Mouse (Mus musculus) MEL (cell line): ENCODE measurements around the gene Tlk2. TPM values are rescaled to one million over a fixed set of nuclear protein-coding genes. Genes with fewer than 3 reads are reported as not detected.

Source experiments
- DNase-seq: peaks from one replicate; pipeline ENCODE4 v3.0.0; 2011; ENCODE audit warnings: low read depth, low spot score
- H3K27ac ChIP-seq: 2 replicates; pipeline ENCODE4 v1.5.1; 2012; ENCODE audit warnings: low read depth, mild to moderate bottlenecking, control low read depth, low read length, moderate library complexity; ENCODE audit not compliant: control insufficient read depth
- H3K27me3 ChIP-seq, 2 experiments: fragments of 150-350 bp in 1 of 2; sonication (generic) in 1 of 2; 2 replicates each; pipeline ENCODE4 v1.6.1; 2012; ENCODE audit warnings: low read length in 2 of 2, mild to moderate bottlenecking in 2 of 2, improper control_type of control experiment in 1 of 2, moderate library complexity in 1 of 2; ENCODE audit not compliant: insufficient read depth in 2 of 2, control insufficient read depth in 1 of 2
- H3K36me3 ChIP-seq, 2 experiments: 2 replicates each; pipeline ENCODE4 v1.6.1; 2012 to 2014; ENCODE audit warnings: low read length in 2 of 2, improper control_type of control experiment in 1 of 2, inconsistent platforms in 1 of 2, mild to moderate bottlenecking in 1 of 2; ENCODE audit not compliant: insufficient read depth in 2 of 2, control insufficient read depth in 1 of 2
- H3K4me1 ChIP-seq, 2 experiments: fragments of 150-350 bp in 1 of 2; sonication (generic) in 1 of 2; 2 replicates each; pipeline ENCODE4 v1.6.1; 2012; ENCODE audit warnings: low read length in 2 of 2, improper control_type of control experiment in 1 of 2, mild to moderate bottlenecking in 1 of 2; ENCODE audit not compliant: insufficient read depth in 2 of 2, control insufficient read depth in 1 of 2
- H3K4me3 ChIP-seq, 2 experiments: fragments of 150-350 bp in 1 of 2; sonication (generic) in 1 of 2; 2 replicates each; pipeline ENCODE4 v1.5.1; 2012; ENCODE audit warnings: low read depth in 2 of 2, low read length in 2 of 2, mild to moderate bottlenecking in 2 of 2, moderate library complexity in 2 of 2, control low read depth in 1 of 2, improper control_type of control experiment in 1 of 2; ENCODE audit not compliant: control insufficient read depth in 1 of 2, insufficient read depth in 1 of 2
- H3K79me2 ChIP-seq: 2 replicates; pipeline ENCODE4 v1.6.1; 2012; ENCODE audit warnings: mild to moderate bottlenecking, low read length, moderate library complexity; ENCODE audit not compliant: control insufficient read depth, poor library complexity, insufficient read depth
- H3K9ac ChIP-seq: 2 replicates; pipeline ENCODE4 v1.6.1; 2012; ENCODE audit warnings: low read depth, mild to moderate bottlenecking, control low read depth, low read length, moderate library complexity; ENCODE audit not compliant: control insufficient read depth, poor library complexity, severe bottlenecking
- H3K9me3 ChIP-seq: fragments of 150-350 bp; sonication (generic); replicated peaks from 2 replicates; pipeline ENCODE4 v1.6.1; 2012; ENCODE audit warnings: mild to moderate bottlenecking, low read length, improper control_type of control experiment, moderate library complexity; ENCODE audit not compliant: insufficient read depth
- BHLHE40 ChIP-seq: IDR thresholded peaks from 2 replicates; pipeline ENCODE4 v1.6.1; 2012; ENCODE audit warnings: low read depth, mild to moderate bottlenecking, inconsistent platforms, low read length, improper control_type of control experiment, borderline replicate concordance
- CHD2 ChIP-seq: IDR thresholded peaks from 2 replicates; pipeline ENCODE4 v1.6.1; 2011; ENCODE audit warnings: low read length, improper control_type of control experiment
- CTCF ChIP-seq, 3 experiments: IDR thresholded peaks in 2 of 3; conservative IDR thresholded peaks in 1 of 3; 2 replicates each; pipeline ENCODE4 v1.5.1; 2011 to 2012; ENCODE audit warnings: low read length in 3 of 3, low read depth in 2 of 3, mild to moderate bottlenecking in 2 of 3, improper control_type of control experiment in 1 of 3, inconsistent platforms in 1 of 3, mixed read lengths in 1 of 3, moderate library complexity in 1 of 3; ENCODE audit not compliant: control insufficient read depth in 1 of 3, insufficient read depth in 1 of 3, poor library complexity in 1 of 3, severe bottlenecking in 1 of 3
- E2F4 ChIP-seq: IDR thresholded peaks from 2 replicates; pipeline ENCODE4 v1.6.1; 2011; ENCODE audit warnings: low read depth, low read length, improper control_type of control experiment, borderline replicate concordance
- ETS1 ChIP-seq: IDR thresholded peaks from 2 replicates; pipeline ENCODE4 v1.6.1; 2012; ENCODE audit warnings: low read depth, mild to moderate bottlenecking, inconsistent platforms, low read length, improper control_type of control experiment, moderate library complexity
- GABPA ChIP-seq: IDR thresholded peaks from 2 replicates; pipeline ENCODE4 v1.6.1; 2012; ENCODE audit warnings: low read depth, mild to moderate bottlenecking, inconsistent platforms, low read length, improper control_type of control experiment, moderate library complexity
- GATA1 ChIP-seq: IDR thresholded peaks from 2 replicates; pipeline ENCODE4 v1.6.1; 2011; ENCODE audit warnings: low read depth, low read length, improper control_type of control experiment
- MAFK ChIP-seq: IDR thresholded peaks from 2 replicates; pipeline ENCODE4 v1.6.1; 2011; ENCODE audit warnings: low read depth, mild to moderate bottlenecking, low read length, improper control_type of control experiment, borderline replicate concordance
- MEF2A ChIP-seq: IDR thresholded peaks from 2 replicates; pipeline ENCODE4 v1.6.1; 2014; ENCODE audit warnings: low read depth, mild to moderate bottlenecking, inconsistent platforms, low read length, improper control_type of control experiment; ENCODE audit not compliant: poor library complexity, insufficient replicate concordance, severe bottlenecking; ENCODE audit errors: extremely low read depth
- MXI1 ChIP-seq: IDR thresholded peaks from 2 replicates; pipeline ENCODE4 v1.6.1; 2011; ENCODE audit warnings: mild to moderate bottlenecking, low read depth, low read length, improper control_type of control experiment
- MYB ChIP-seq: IDR thresholded peaks from 2 replicates; pipeline ENCODE4 v1.6.1; 2011; ENCODE audit warnings: mild to moderate bottlenecking, low read depth, low read length, improper control_type of control experiment
- MYC ChIP-seq: IDR thresholded peaks from 2 replicates; pipeline ENCODE4 v1.6.1; 2011; ENCODE audit warnings: low read depth, mild to moderate bottlenecking, low read length, improper control_type of control experiment, moderate library complexity
- NRF1 ChIP-seq: IDR thresholded peaks from 2 replicates; pipeline ENCODE4 v1.6.1; 2014; ENCODE audit warnings: low read depth, mild to moderate bottlenecking, inconsistent platforms, low read length, improper control_type of control experiment, moderate library complexity; ENCODE audit not compliant: poor library complexity, insufficient read depth, severe bottlenecking
- POLR2AphosphoS2 ChIP-seq: IDR thresholded peaks from 2 replicates; pipeline ENCODE4 v1.6.1; 2011; ENCODE audit warnings: low read length, improper control_type of control experiment
- POLR2AphosphoS5 ChIP-seq: IDR thresholded peaks from 2 replicates; pipeline ENCODE4 v1.6.1; 2012; ENCODE audit warnings: low read depth, borderline replicate concordance, mild to moderate bottlenecking, inconsistent platforms, low read length, moderate library complexity, mixed read lengths
- RAD21 ChIP-seq: IDR thresholded peaks from 2 replicates; pipeline ENCODE4 v1.6.1; 2011; ENCODE audit warnings: mild to moderate bottlenecking, low read depth, low read length, improper control_type of control experiment
- SMC3 ChIP-seq: IDR thresholded peaks from 2 replicates; pipeline ENCODE4 v1.6.1; 2011; ENCODE audit warnings: low read depth, low read length, improper control_type of control experiment
- TBP ChIP-seq: IDR thresholded peaks from 2 replicates; pipeline ENCODE4 v1.8.0; 2011; ENCODE audit warnings: low read depth, low read length, improper control_type of control experiment
- UBTF ChIP-seq: IDR thresholded peaks from 2 replicates; pipeline ENCODE4 v1.6.1; 2012; ENCODE audit warnings: low read depth, mild to moderate bottlenecking, inconsistent platforms, low read length, improper control_type of control experiment, moderate library complexity, borderline replicate concordance; ENCODE audit not compliant: insufficient read depth
- USF1 ChIP-seq: IDR thresholded peaks from 2 replicates; pipeline ENCODE4 v1.6.1; 2014; ENCODE audit warnings: low read depth, mild to moderate bottlenecking, inconsistent platforms, low read length, improper control_type of control experiment, moderate library complexity
- USF2 ChIP-seq, 2 experiments: IDR thresholded peaks; 2 replicates each; pipeline ENCODE4 v1.6.1; 2011 to 2012; ENCODE audit warnings: improper control_type of control experiment in 2 of 2, low read length in 2 of 2, borderline replicate concordance in 1 of 2, inconsistent platforms in 1 of 2, low read depth in 1 of 2, mild to moderate bottlenecking in 1 of 2; ENCODE audit not compliant: insufficient read depth in 1 of 2
- ZKSCAN1 ChIP-seq: IDR thresholded peaks from 2 replicates; pipeline ENCODE4 v1.6.1; 2012; ENCODE audit warnings: low read depth, mild to moderate bottlenecking, inconsistent platforms, low read length, improper control_type of control experiment, moderate library complexity
- ZMIZ1 ChIP-seq: IDR thresholded peaks from 2 replicates; pipeline ENCODE4 v1.6.1; 2012; ENCODE audit warnings: low read depth, mild to moderate bottlenecking, inconsistent platforms, low read length, improper control_type of control experiment, moderate library complexity
- polyA plus RNA-seq, 2 experiments: library from polyadenylated mRNA; stranded (reverse) in 1 of 2; unstranded in 1 of 2; fragments of >175 nt in 1 of 2; fragments of >200 nt in 1 of 2; gene quantifications; 2 replicates each; pipeline versions ENCODE4 v1.2.1 to v1.2.4; 2012; ENCODE audit warnings: low replicate concordance in 2 of 2, low read depth in 1 of 2; ENCODE audit not compliant: insufficient read length in 2 of 2, insufficient read depth in 1 of 2, missing spikeins in 1 of 2
- total RNA-seq: library from RNA; depleted of rRNA; stranded (reverse); fragments of 300-350 nt; gene quantifications from 2 replicates; pipeline ENCODE4 v1.2.3, GENCODE M21; 2012

The Tlk2 gene
- total and polyA plus RNA-seq, 3 experiments, result 46.5 to 60.9 TPM; not detected in 1

DNA sequence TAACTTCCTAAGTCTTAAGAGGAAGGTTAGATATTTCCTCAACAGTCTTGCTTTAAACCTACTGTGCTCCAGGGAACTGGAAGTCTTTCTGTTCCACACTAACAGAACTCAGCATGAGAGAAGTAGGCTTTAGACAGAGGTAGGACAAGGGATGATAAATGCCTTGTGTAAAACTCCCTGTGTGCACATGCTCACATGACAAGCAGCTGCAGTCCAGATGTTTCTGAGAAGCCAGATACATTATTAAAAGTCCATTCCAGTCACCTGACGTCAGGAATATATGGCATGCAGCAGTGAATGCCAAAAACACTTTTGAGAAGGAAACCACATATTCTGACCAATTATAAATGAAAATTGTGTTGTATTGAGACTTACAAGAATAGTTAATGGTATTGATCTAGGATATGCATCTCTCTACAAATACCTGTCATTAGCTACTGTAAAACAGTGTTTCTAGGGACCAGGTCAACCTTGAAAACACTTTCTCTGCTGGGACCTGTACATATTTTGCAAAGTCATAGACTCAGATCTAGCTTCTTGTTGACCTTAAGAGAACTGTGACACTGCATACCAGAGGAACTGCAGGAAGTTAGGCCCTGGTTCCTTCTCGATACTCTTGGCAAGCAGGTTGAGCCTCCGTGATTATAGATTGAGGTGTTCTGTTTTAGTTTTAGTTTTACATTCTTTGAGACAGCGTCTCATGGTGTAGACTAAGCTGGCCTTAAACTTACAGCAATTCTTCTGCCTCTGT is 83.2 kb downstream of the Tlk2 start:
- no peak for DNase-seq
- H3K27ac ChIP-seq, result no peak overlapping the region
- TF ChIP-seq SMC3 (no peak), RAD21 (no peak), BHLHE40 (no peak), E2F4 (no peak), CHD2 (no peak), UBTF (no peak), POLR2AphosphoS2 (no peak), POLR2AphosphoS5 (no peak), GATA1 (no peak), USF1 (no peak), ETS1 (no peak), CTCF (IDR thresholded peaks at IDR 0.05 in 2 of 3, conservative IDR thresholded peaks at IDR 0.05 in 1 of 3; ENCODE audit: control insufficient read depth in 1 of 3, insufficient read depth in 1 of 3, low read depth in 2 of 3, low read length in 3 of 3, poor library complexity in 1 of 3, severe bottlenecking in 1 of 3) (no peak), GABPA (no peak), ZKSCAN1 (no peak), ZMIZ1 (no peak)

DNA sequence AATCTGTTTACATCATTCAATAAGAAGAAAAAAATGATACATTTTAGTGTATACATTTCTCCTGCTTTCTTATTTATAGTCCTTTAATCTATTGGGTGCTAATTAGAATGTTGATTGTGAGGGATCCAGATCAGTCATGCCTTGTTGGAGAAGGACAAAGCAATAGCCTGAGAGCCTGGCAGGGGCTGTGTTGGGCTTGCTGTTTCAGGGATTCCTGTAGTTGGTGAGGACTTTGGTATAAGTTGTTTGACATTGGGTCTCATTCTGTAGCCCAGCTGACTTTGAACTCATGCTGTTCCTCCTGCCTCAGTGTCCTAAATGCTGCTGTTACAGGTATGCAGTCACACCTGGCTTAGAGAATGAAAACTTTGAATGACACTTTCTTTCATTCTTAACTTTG is 85.9 kb downstream of the Tlk2 start:
- Histone ChIP-seq H3K9me3 (no peaks in the 10 kb centered on the region), H3K36me3 (peaks cover 0 to 29% of the 10 kb centered on the region in 2 experiments; a peak in 2 of 4 replicates), H3K4me1 (no peaks in the 10 kb centered on the region), H3K79me2 (no peaks in the 10 kb centered on the region), H3K9ac (no peak overlapping the region), H3K4me3 (no peak overlapping the region), H3K27me3 (no peaks in the 10 kb centered on the region), H3K27ac (no peak overlapping the region)
- DNase-seq, result no peak
- no peak for TF ChIP-seq MAFK
- no peak for TF ChIP-seq ZKSCAN1
- no peak for TF ChIP-seq TBP
- no peak for TF ChIP-seq USF2 (IDR thresholded peaks at IDR 0.05; ENCODE audit: borderline replicate concordance in 1 of 2, insufficient read depth in 1 of 2, low read depth in 1 of 2, low read length in 2 of 2)
- no peak for TF ChIP-seq BHLHE40
- TF ChIP-seq MYC, result no peak
- TF ChIP-seq POLR2AphosphoS5, result no peak
- no peak for TF ChIP-seq MXI1
- TF ChIP-seq MEF2A, result no peak
- TF ChIP-seq GABPA, result no peak
- TF ChIP-seq MYB, result no peak
- TF ChIP-seq ETS1, result no peak
- TF ChIP-seq SMC3, result no peak
- TF ChIP-seq NRF1, result no peak

More for the DNA sequence above, 83.2 kb downstream of the Tlk2 start:
- no peaks in the 10 kb centered on the region for H3K79me2 ChIP-seq
- H3K9me3 ChIP-seq, result no peaks in the 10 kb centered on the region
- no peaks in the 10 kb centered on the region for H3K4me1 ChIP-seq
- H3K27me3 ChIP-seq, result no peaks in the 10 kb centered on the region
- H3K4me3 ChIP-seq, result no peak overlapping the region
- H3K36me3 ChIP-seq, result peaks cover 0 to 39% of the 10 kb centered on the region in 2 experiments; a peak in 2 of 4 replicates
- H3K9ac ChIP-seq, result no peak overlapping the region
